Mouse (Mus musculus) forebrain, embryonic 14.5 days (tissue): ENCODE data around the gene Mtm1. TPM values are rescaled to one million over a fixed set of nuclear protein-coding genes. Genes with fewer than 3 reads are reported as not detected.

Experiments used
- ATAC-seq: fragments of 200-750 bp; cut with Nextera tagmentation; 2 replicates; pipeline ENCODE4 v1.8.0; 2017; ENCODE audit warnings: mild to moderate bottlenecking, moderate library complexity
- DNase-seq: peaks from one replicate; pipeline ENCODE4 v3.0.0-alpha.2; 2015; ENCODE audit warnings: low spot score
- H3K27ac ChIP-seq: fragments of 300-500 bp; sonication (generic); 2 replicates; pipeline ENCODE4 v1.5.1; 2014; ENCODE audit warnings: low read depth, mild to moderate bottlenecking, control low read depth, low read length, moderate library complexity
- H3K27me3 ChIP-seq: fragments of 300-500 bp; sonication (generic); replicated peaks from 2 replicates; pipeline ENCODE4 v1.6.1; 2014; ENCODE audit warnings: low read length, control low read depth, mixed read lengths; ENCODE audit not compliant: control insufficient read depth, insufficient read depth
- H3K36me3 ChIP-seq: fragments of 300-500 bp; sonication (generic); 2 replicates; pipeline ENCODE4 v1.6.1; 2014; ENCODE audit warnings: low read length, control low read depth; ENCODE audit not compliant: control insufficient read depth, insufficient read depth
- H3K4me1 ChIP-seq: fragments of 300-500 bp; sonication (generic); 2 replicates; pipeline ENCODE4 v1.6.1; 2014; ENCODE audit warnings: antibody characterized with exemption, low read length, control low read depth; ENCODE audit not compliant: control insufficient read depth, insufficient read depth
- H3K4me2 ChIP-seq: fragments of 300-500 bp; sonication (generic); 2 replicates; pipeline ENCODE4 v1.6.1; 2014; ENCODE audit warnings: mild to moderate bottlenecking, control low read depth, low read length
- H3K4me3 ChIP-seq: fragments of 300-500 bp; sonication (generic); 2 replicates; pipeline ENCODE4 v1.5.1; 2014; ENCODE audit warnings: low read depth, low read length, control low read depth
- H3K9ac ChIP-seq: fragments of 300-500 bp; sonication (generic); 2 replicates; pipeline ENCODE4 v1.6.1; 2014; ENCODE audit warnings: mild to moderate bottlenecking, low read length, control low read depth, moderate library complexity
- H3K9me3 ChIP-seq: fragments of 300-500 bp; sonication (generic); replicated peaks from 2 replicates; pipeline ENCODE4 v1.6.1; 2016; ENCODE audit warnings: low read length, control low read depth, mixed read lengths; ENCODE audit not compliant: control insufficient read depth
- WGBS: fragments of 180-500 bp; shearing (Covaris S2); extraction: QIAGEN DNeasy Blood & Tissue Kit; methylation state at CpG from one replicate; pipeline ENCODE4 v1.1.7; 2014; 5-methylcytosine and 5-hydroxymethylcytosine counted together
- polyA plus RNA-seq: library from polyadenylated mRNA; unstranded; fragments of >200 nt; fragmentation: Nextera tagmentation; extraction: Ambion mirVana; gene quantifications from 2 replicates; pipeline ENCODE4 v1.2.1, GENCODE M21; 2014

Mtm1 gene
- polyA plus RNA-seq, 1 experiment from 2014 or later = 4.5 TPM

DNA sequence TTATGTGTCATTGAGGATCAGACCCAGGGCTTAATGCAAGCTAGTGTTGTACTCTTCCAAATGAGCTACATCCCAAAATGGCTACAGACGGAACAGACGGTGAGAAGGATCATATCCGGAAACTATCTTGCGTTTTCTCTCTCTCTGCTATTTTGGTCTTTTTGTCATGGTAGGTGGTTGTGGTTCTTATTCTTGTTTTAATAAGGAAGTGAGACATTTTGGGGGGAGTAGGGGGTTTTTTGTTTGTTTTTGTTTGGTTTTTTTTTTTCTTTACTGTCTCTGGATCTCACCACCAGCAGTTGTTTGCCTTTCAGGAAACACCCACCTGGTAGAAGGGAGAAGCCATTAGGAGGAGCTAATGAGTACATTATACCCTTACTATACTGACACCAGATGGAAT lies 50.3 kb downstream of the Mtm1 start:
- Histone ChIP-seq H3K27me3 (no peaks in the 10 kb centered on the region), H3K4me1 (no peaks in the 10 kb centered on the region), H3K9ac (no peak overlapping the region), H3K4me2 (no peak overlapping the region), H3K36me3 (no peaks in the 10 kb centered on the region), H3K4me3 (no peak overlapping the region), H3K27ac (no peak overlapping the region), H3K9me3 (no peaks in the 10 kb centered on the region)
- no peak for ATAC-seq
- 96% methylated on average over 4 of the region's 4 CpGs for WGBS
- no peak for DNase-seq

DNA sequence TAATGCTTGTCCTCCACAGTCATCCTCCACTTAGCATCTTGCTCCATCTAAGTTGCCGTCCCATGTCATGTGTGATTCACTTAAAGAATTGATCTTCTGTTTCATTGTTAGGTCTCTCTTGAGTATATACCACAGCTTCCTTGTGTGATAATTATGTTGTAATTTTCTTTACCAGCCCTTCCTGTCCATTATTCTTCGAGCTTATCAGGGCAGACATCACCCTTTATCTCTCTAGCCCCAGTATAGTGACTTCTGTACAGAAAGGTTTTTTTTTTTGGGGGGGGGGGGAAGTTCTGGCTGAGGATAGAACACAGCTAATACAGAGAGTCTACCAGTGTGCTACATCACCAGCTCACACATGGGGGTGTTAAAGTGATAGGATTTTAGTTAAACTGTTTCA lies 53.7 kb downstream of the Mtm1 start:
- Histone ChIP-seq H3K4me2 (no peak overlapping the region), H3K4me3 (no peak overlapping the region), H3K27ac (no peak overlapping the region), H3K27me3 (no peaks in the 10 kb centered on the region), H3K9ac (no peak overlapping the region), H3K4me1 (no peaks in the 10 kb centered on the region), H3K9me3 (no peaks in the 10 kb centered on the region), H3K36me3 (no peaks in the 10 kb centered on the region)
- WGBS = 77% methylated on average over 2 of the region's 2 CpGs
- DNase-seq (no peak), ATAC-seq (no peak)

DNA sequence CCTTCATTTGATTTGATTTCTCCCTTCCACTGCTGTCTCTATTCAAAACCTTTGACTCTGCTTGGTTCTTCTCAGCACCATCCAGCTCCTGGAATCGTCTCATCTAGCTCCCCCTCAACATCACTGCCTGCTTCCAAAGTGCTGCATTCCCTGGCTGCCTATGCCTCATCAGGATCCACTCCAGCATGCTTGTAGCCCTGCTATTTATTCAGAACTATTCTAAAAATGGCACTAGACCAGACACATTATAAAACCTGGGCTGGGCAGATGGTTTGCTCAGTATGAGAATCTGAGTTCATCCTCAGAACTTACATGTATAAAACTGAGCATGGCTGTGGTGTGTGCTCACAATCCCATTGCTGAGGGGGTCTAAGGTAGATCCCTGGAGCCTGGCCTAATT lies 58.4 kb downstream of the Mtm1 start:
- Histone ChIP-seq H3K27me3 (no peaks in the 10 kb centered on the region), H3K4me1 (no peaks in the 10 kb centered on the region), H3K27ac (no peak overlapping the region), H3K36me3 (no peaks in the 10 kb centered on the region), H3K4me2 (no peak overlapping the region), H3K9me3 (no peaks in the 10 kb centered on the region), H3K9ac (no peak overlapping the region), H3K4me3 (no peak overlapping the region)
- no peak for DNase-seq
- ATAC-seq = no peak
- WGBS = 76% methylated on average over 1 of the region's 1 CpGs

DNA sequence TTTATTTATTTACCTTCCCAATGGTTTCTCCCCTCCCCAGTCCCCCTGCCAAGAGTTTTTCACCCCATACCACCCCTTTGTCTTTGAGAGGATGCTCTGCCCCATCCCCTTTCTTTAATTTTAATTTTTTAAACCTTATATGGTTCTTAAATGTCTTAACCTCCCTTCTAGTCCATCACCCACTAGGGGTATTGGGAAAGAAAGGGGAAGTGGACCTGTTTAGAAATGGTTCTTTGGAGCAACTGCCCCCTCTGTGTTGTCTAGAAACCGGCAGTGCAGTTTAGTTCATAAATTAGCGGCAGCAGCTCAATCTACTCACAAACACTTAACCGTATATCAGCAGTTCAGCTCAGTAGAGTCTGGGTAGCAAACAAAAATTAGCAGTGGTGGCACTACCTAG lies 63.6 kb downstream of the Mtm1 start:
- Histone ChIP-seq H3K9ac (no peak overlapping the region), H3K27me3 (no peaks in the 10 kb centered on the region), H3K36me3 (no peaks in the 10 kb centered on the region), H3K4me1 (no peaks in the 10 kb centered on the region), H3K4me2 (no peak overlapping the region), H3K9me3 (no peaks in the 10 kb centered on the region), H3K27ac (no peak overlapping the region), H3K4me3 (no peak overlapping the region)
- no peak for ATAC-seq
- DNase-seq = no peak
- 91% methylated on average over 3 of the region's 3 CpGs for WGBS

GRCm38 (mm10) chrX:71285473-71285872 lies 74.9 kb downstream of the Mtm1 start:
- no peaks in the 10 kb centered on the region for H3K36me3 ChIP-seq
- H3K27me3 ChIP-seq = no peaks in the 10 kb centered on the region
- H3K9me3 ChIP-seq = no peaks in the 10 kb centered on the region
- H3K27ac ChIP-seq = no peak overlapping the region
- no peak overlapping the region for H3K4me2 ChIP-seq
- DNase-seq (no peak), ATAC-seq (no peak)
- no peaks in the 10 kb centered on the region for H3K4me1 ChIP-seq
- no peak overlapping the region for H3K4me3 ChIP-seq
- H3K9ac ChIP-seq = no peak overlapping the region
- 81% methylated on average over 3 of the region's 3 CpGs for WGBS

DNA sequence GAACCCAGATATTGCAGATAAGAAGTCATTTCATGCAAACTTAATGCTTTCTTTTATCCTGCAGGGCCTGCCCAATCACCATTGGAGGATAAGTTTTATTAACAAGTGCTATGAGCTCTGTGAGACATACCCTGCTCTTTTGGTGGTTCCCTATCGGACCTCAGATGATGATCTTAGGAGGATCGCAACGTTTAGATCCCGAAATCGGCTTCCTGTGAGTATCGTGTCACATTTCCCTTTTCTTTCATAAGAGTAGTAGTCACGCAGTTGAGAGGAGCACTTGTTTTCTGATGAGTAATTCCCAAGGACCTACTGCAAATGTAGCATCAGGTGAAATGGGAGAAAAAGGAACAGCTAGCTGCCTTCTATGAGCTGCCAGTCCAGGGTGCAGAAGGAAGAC lies 76.5 kb downstream of the Mtm1 start:
- H3K27ac ChIP-seq = no peak overlapping the region
- H3K27me3 ChIP-seq = no peaks in the 10 kb centered on the region
- no peaks in the 10 kb centered on the region for H3K4me1 ChIP-seq
- no peak overlapping the region for H3K9ac ChIP-seq
- no peak overlapping the region for H3K4me3 ChIP-seq
- H3K36me3 ChIP-seq = no peaks in the 10 kb centered on the region
- H3K9me3 ChIP-seq = no peaks in the 10 kb centered on the region
- no peak for ATAC-seq
- H3K4me2 ChIP-seq = no peak overlapping the region
- no peak for DNase-seq
- WGBS = 91% methylated on average over 7 of the region's 7 CpGs

GRCm38 (mm10) chrX:71294191-71294590 lies 83.6 kb downstream of the Mtm1 start:
- H3K4me1 ChIP-seq = no peaks in the 10 kb centered on the region
- no peaks in the 10 kb centered on the region for H3K36me3 ChIP-seq
- WGBS = 91% methylated on average over 2 of the region's 2 CpGs
- no peaks in the 10 kb centered on the region for H3K9me3 ChIP-seq
- no peak overlapping the region for H3K9ac ChIP-seq
- DNase-seq = no peak
- no peak overlapping the region for H3K4me2 ChIP-seq
- no peak for ATAC-seq
- no peak overlapping the region for H3K27ac ChIP-seq
- no peaks in the 10 kb centered on the region for H3K27me3 ChIP-seq
- no peak overlapping the region for H3K4me3 ChIP-seq

DNA sequence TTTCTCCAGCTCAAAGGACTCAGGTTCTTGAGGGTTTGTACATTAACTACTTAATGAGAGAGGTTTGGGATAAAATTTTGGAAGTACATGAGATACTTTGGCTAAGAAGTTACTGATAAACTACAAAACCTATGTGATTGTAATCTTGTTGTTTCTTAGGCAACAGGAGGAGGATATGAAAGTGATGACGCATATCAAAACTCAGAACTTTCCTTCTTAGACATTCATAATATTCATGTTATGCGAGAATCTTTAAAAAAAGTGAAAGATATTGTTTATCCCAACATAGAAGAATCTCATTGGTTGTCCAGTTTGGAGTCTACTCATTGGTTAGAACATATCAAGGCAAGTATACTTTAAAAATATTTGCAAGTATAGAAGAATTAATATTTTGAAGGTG lies 85.4 kb downstream of the Mtm1 start:
- 84% methylated on average over 2 of the region's 2 CpGs for WGBS
- Histone ChIP-seq H3K27ac (no peak overlapping the region), H3K4me2 (no peak overlapping the region), H3K36me3 (no peaks in the 10 kb centered on the region), H3K27me3 (no peaks in the 10 kb centered on the region), H3K4me1 (no peaks in the 10 kb centered on the region), H3K9ac (no peak overlapping the region), H3K9me3 (no peaks in the 10 kb centered on the region), H3K4me3 (no peak overlapping the region)
- ATAC-seq (no peak), DNase-seq (no peak)

DNA sequence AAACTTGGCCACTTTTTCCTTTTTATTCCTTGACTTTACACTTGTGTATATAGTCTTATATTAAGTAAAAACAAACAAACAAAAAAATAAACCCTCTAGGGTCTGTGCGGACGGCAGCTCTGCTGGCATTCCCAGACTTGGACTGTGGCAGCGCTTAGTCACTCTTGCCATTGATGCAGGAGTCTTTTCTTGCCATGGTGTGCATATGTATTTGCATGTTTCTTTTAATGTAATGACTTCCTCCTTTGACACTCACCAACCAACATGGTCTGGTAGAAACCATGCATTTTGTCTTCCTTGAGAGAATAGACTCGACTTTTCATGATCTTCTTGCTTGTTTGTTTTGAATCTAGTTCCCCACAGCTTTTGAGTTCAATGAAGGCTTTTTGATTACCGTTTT lies 91.6 kb downstream of the Mtm1 start:
- Histone ChIP-seq H3K9me3 (no peaks in the 10 kb centered on the region), H3K4me1 (no peaks in the 10 kb centered on the region), H3K4me3 (no peak overlapping the region), H3K9ac (no peak overlapping the region), H3K4me2 (no peak overlapping the region), H3K27me3 (no peaks in the 10 kb centered on the region), H3K36me3 (no peaks in the 10 kb centered on the region), H3K27ac (no peak overlapping the region)
- DNase-seq = no peak
- 88% methylated on average over 5 of the region's 5 CpGs for WGBS
- ATAC-seq = no peak

DNA sequence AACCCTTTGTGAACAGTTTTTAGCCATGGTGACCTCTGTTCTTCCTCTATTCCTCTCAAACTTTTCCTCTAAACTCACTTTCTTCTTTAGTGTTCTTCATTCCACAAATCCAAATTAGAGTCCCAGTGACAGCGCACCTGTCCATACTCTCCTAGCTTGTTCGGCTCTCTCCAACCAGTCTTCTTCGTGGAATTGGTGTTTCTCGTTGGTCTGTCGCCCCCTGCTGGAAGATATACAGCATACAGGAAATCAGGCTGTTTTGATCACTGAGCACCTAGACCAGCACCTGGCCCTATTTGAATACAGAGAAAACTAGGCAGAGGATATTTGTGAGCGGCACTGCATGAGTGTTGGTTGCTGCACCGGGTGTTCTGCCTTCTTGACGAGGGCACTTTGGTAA lies 100.7 kb downstream of the Mtm1 start:
- peak; percentile 74 for DNase-seq

More for the DNA sequence above, 100.7 kb downstream of the Mtm1 start:
- no peaks in the 10 kb centered on the region for H3K36me3 ChIP-seq
- ATAC-seq = peak; percentile 67; the same call in 1 of the 2 replicates
- no peak overlapping the region for H3K4me3 ChIP-seq
- H3K4me1 ChIP-seq = no peaks in the 10 kb centered on the region
- no peak overlapping the region for H3K27ac ChIP-seq
- H3K27me3 ChIP-seq = no peaks in the 10 kb centered on the region
- no peaks in the 10 kb centered on the region for H3K9me3 ChIP-seq
- no peak overlapping the region for H3K9ac ChIP-seq
- 36% methylated on average over 8 of the region's 8 CpGs for WGBS
- H3K4me2 ChIP-seq = no peak overlapping the region
